Mouse (Mus musculus) brain, embryonic 18.5 days (tissue): ENCODE data around the gene Olfr986.
"Not testable (repeated sequence)": the region's sequence is repeated elsewhere in the genome, so short reads cannot be mapped to it uniquely, and the experiment has no call there.

Experiments
- DNase-seq: peaks from one replicate; pipeline ENCODE4 v3.0.0-alpha.2; 2012; ENCODE audit warnings: low read depth, low spot score

The Olfr986 gene

DNA sequence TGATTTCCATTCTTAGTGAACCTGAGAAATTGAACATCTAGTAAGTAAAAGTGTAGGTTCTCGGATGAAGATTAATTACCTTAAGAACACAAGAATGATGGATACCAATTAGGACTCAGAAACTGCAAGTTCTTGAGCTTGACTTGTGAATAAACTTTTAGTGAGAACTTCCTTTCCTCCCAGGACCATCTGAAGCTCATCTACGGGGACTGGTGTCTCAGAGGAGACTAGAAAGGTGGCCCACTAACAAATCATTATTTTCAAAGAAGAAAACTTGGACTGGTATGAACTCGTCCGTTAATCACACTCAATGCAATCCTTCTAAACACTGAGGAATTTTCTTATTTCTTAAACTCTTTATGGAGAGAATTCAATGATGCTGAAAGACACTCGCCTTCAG lies at the start of gene Olfr986:
Gene Olfr986, plus strand, starts transcription at position 301 of the 400 bp plus-strand sequence.
- DNase-seq, result no peak

DNA sequence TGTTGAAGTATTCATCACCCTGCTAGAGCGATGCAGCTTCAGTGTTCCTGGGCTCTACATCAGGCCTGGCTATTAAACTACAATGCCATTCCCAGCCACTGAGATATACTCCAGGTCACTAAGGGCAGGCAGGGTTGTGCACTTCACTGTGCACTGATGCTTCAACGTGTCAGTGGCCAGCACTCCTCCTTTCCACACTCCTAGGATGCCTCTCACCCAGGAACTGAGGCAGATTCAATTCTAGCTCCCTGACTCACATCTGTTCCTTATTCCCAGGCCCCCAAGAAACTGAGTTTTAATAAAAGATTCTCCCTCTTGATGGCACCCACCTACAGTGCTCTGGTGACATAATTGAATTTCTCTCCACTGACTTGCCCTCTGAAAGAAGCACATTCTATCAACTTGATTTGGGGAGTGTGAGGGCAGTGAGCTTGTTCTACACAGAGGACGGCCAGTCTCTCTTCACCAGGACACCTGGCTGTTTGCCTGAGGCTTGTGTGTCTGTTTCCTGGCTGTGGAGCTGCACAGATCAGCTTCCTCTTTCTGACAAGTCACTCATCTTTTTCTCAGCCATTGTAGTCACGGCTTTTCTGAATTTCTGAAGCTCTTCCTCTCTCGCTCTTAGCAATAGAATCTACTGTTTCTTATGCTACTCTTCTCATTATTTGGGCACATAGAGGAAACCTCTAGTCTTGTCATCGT lies 43.6 kb upstream of the Olfr986 start:
- no peak for DNase-seq

GRCm38 (mm10) chr9:40139484-40139883 lies 41.2 kb upstream of the Olfr986 start:
- DNase-seq, result no peak

- no peak for DNase-seq
Observed at GRCm38 (mm10) chr9:40141544-40141943, 39.2 kb upstream of the Olfr986 start.

GRCm38 (mm10) chr9:40155118-40155644 lies 25.5 kb upstream of the Olfr986 start:
- no peak for DNase-seq

GRCm38 (mm10) chr9:40166446-40166845 lies 14.3 kb upstream of the Olfr986 start:
- no peak for DNase-seq

GRCm38 (mm10) chr9:40177017-40177416 lies 3.7 kb upstream of the Olfr986 start:
- no peak for DNase-seq

- DNase-seq, result not testable (repeated sequence)
Observed at GRCm38 (mm10) chr9:40185166-40185565, 4.4 kb downstream of the Olfr986 start.

- no peak for DNase-seq
Observed at GRCm38 (mm10) chr9:40191086-40191876, 10.6 kb downstream of the Olfr986 start.

DNA sequence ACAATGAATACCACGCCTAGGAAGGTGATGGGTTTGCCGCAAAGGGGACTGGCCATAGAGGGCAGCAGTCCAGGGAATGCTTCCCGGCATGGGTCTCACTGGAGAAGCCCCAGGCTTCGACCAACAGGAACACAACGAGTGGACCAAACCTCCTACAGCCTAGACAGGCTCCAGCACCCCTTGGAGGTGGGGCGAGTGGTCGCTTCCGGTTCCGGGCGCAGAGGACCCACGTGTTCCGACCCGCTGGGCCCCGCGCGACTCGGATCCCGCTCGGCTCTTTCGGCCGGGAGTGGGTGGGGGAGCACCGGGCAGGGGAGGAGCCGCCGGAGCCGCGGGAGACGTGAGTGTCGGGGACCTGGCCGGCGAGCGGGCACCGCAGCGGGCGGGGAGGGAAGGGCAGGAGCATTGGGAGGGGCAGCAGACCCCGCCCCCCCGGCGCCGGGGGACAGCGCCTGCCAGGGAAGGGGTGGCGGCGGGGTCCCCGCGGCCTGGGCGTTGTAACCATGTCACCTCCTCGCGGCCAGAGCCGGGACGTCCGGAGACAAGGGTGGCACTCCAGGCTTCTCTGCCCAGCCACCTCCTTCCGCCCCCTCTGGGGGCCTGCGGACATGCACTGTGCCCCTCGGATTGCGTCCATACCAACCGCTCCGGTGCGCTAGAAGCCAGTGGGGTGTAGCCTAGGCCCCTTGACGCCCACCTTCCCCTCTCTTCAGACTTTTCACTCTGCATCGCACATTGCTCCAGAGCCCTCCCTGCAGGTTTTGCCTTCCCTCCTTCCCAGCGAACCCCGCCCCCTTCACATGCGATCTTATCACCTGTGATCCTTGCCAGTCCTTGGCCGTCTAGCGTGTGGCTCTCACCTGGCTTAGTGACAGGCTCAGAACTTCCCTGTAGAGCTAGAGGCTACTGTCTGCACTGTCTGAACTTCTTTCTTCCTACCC lies 11.6 kb downstream of the Olfr986 start, which contains the start of gene Zfp202:
Gene Zfp202, plus strand, starts transcription at position 219 of the 941 bp plus-strand sequence.
- peak; percentile 71 for DNase-seq

- no peak for DNase-seq
Observed at GRCm38 (mm10) chr9:40195981-40196380, 15.3 kb downstream of the Olfr986 start.

DNA sequence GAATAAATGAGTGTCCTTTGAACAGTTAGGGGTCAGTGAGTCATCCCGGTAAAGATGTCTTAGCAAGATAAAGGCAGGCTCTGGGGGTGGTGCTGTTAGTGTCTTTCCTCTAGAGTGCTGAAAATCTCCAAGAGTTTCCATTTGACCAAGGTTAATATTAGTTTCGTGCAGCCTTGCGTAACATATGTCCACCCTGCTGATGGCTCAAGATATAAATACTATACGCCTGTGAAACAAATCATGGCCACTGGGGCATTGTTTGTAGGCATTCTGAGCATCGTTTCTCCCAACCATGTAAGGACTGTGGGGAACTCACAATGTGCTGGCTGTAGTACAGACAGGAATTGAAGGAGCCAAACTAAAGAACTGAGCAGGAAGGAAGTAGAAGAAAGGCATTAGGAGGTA lies 25.8 kb downstream of the Olfr986 start:
- no peak for DNase-seq

- no peak for DNase-seq
Observed at GRCm38 (mm10) chr9:40210744-40211143, 30.0 kb downstream of the Olfr986 start.

DNA sequence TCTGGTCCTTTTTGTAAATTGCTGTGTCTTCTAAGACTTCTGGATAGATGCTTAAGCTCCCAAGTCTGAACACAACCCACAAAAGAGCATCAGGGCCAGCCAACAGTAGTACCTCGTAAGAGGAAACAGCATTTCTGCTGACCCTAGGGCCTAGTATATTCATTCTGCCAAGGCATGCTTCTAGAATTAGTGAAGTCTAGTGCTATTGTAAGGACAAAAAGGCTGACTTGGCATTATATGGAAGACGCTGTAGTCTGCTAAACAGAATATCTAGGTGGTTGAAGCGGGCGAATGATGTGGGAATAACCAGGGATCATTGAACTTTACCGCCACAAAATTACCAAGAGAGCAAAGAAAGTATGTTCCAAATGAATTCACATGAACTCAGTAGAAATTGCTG lies 33.3 kb downstream of the Olfr986 start:
- DNase-seq, result no peak

DNA sequence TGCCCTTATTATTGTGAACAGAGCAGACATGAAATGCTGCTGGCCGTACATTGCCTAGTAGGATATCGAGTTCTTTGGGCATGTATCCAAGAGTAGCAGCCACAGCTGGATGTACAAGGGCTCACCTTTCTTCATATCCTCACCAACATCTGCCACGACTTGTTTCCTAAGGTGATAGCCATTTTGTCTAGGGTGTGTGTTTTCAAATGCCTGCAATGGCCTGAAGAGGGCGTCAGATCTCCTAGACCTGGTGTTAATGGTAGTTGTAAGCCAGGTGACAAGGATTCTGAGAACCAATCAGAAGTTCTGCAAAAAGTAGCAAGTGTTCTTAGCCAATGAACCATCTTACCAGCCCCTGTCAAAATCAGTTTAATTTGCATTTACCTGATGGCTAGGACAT lies 35.9 kb downstream of the Olfr986 start:
- DNase-seq, result no peak

- DNase-seq, result no peak
Observed at GRCm38 (mm10) chr9:40224289-40224688, 43.6 kb downstream of the Olfr986 start.

- DNase-seq, result peak; percentile 69
Observed at GRCm38 (mm10) chr9:40227874-40228789, 47.4 kb downstream of the Olfr986 start.

DNA sequence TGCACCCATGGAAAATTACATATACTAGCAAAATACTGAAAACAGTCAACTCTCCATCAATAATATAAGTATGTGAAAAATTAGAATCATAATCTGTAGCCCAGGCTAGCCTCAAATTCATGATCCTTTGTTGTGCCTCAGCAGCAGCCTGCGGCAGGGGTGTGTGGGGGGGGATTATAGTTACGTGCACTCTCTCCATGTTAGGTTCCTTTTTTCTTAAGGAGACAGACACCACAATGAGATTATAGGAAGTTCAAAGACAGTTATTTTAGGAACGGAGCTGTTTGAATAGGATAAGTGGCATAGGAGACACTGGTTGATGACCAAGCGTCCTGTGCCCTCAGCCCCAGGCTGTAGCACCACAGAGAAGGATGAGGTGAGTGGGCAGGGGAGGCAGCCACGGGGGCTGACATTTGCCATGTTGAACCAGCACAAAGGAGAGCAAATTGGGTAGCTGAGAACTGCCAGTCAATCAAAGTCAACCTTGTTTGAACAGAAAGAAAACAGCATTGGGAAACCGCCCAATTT lies 48.1 kb downstream of the Olfr986 start:
- DNase-seq, result no peak

DNA sequence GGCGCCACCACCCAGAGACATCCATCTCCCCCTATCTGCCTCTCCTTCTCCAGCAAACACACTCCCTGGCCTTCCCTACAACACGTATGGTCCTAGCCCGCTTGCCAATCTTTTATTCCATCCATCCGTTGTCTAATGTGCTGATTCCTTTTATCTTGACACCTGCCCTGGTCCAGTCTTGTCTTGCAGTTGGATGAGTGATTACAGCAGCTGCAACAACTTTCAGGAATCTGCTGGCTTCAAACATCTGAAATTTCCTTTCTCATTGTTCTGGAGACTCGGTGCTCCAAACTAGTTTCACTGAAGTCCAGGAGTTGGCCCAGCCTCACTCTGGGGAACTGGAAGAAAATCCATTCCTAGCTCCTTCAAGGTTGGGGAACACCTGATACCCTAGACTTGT lies 48.8 kb downstream of the Olfr986 start:
- no peak for DNase-seq

- DNase-seq, result no peak
Observed at GRCm38 (mm10) chr9:40231019-40231418, 50.3 kb downstream of the Olfr986 start.
